Mouse (Mus musculus): ENCODE data around the gene Pfkp. TPM values are rescaled to one million over a fixed set of nuclear protein-coding genes. Genes with fewer than 3 reads are reported as not detected.

Gene Pfkp
- polyA plus RNA-seq, 1 experiment from 2014 or later = 40.8 TPM

DNA sequence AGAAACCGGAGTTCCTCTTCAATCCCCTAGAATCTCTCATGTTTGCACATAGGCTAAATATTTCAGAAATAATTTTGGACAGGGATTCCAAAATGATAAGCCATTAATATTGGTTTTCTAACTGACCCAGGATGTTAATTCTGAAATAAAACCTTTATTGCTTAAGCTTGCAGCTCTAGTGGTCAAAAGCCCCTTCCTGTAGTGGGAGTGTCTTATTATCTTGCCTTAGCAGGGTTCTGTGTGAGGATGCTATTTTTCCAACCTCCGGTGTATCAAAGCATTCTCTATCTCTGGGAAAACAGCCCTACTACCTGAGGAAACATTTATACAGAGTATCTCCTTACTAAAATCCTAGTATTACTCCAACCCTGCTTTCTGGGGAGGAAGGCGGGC, 1.9 kb downstream of the Pfkp start:
- Histone ChIP-seq H3K4me2 (ENCODE audit: low read length) (peak overlapping the region; percentile 100), H3K27me3 (ENCODE audit: insufficient read depth, low read length) (no peaks in the 10 kb centered on the region), H3K36me3 (ENCODE audit: insufficient read depth, low read length) (no peaks in the 10 kb centered on the region), H3K9me3 (replicated peaks; ENCODE audit: low read length) (no peaks in the 10 kb centered on the region), H3K4me1 (replicated peaks; ENCODE audit: insufficient read depth, low read length) (0 out of 2 replicates have a peak, but pooled peaks cover 9% of the 10 kb centered on the region), H3K27ac (no peak overlapping the region), H3K9ac (ENCODE audit: low read depth, low read length) (peak overlapping the region; percentile 73; the same call in 1 of the 2 replicates), H3K4me3 (replicated peaks; ENCODE audit: low read depth, low read length) (peak overlapping the region; percentile 63)
- TF ChIP-seq CTCF (IDR thresholded peaks at IDR 0.05; ENCODE audit: low read depth) = no peak
- ATAC-seq (replicated peaks; ENCODE audit: low FRiP score, low read depth) (no peak), DNase-seq (ENCODE audit: low spot score) (no peak)
- 53% methylated on average over 3 of the region's 3 CpGs for WGBS

DNA sequence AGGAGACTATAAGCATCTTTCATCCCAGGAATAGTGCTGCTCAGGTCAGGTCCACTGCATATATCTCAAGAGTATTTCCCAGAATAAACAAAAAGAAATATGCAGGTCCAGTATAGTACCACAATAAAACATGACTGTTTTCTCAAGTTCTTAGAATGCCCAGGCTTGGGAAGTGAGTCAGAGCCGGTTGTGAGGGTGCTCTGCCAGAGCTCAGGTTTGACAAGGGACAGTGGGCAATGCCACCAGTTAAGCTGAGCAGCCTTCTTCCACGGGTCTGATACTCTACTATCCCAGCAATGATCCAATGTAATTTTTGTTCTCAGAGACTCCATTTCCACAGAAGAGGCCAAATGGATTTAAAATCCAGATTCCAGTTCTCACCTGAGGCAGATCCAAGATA, 2.3 kb downstream of the Pfkp start:
- Histone ChIP-seq H3K27me3 (ENCODE audit: insufficient read depth, low read length) (no peaks in the 10 kb centered on the region), H3K4me2 (ENCODE audit: low read length) (peak overlapping the region; percentile 100; the same call in 1 of the 2 replicates), H3K9ac (ENCODE audit: low read depth, low read length) (no peak overlapping the region), H3K36me3 (ENCODE audit: insufficient read depth, low read length) (no peaks in the 10 kb centered on the region), H3K4me3 (replicated peaks; ENCODE audit: low read depth, low read length) (no peak overlapping the region), H3K4me1 (replicated peaks; ENCODE audit: insufficient read depth, low read length) (0 out of 2 replicates have a peak, but pooled peaks cover 9% of the 10 kb centered on the region), H3K27ac (no peak overlapping the region), H3K9me3 (replicated peaks; ENCODE audit: low read length) (no peaks in the 10 kb centered on the region)
- ATAC-seq (replicated peaks; ENCODE audit: low FRiP score, low read depth) = no peak
- no peak for TF ChIP-seq CTCF (IDR thresholded peaks at IDR 0.05; ENCODE audit: low read depth)
- WGBS = 57% methylated on average over 2 of the region's 2 CpGs
- no peak for DNase-seq (ENCODE audit: low spot score)

- TF ChIP-seq CTCF (IDR thresholded peaks at IDR 0.05; ENCODE audit: low read depth) = no peak
- ATAC-seq (replicated peaks; ENCODE audit: low FRiP score, low read depth) = no peak
- no peak for DNase-seq (ENCODE audit: low spot score)
- Histone ChIP-seq H3K4me1 (replicated peaks; ENCODE audit: insufficient read depth, low read length) (0 out of 2 replicates have a peak, but pooled peaks cover 8% of the 10 kb centered on the region), H3K9me3 (replicated peaks; ENCODE audit: low read length) (no peaks in the 10 kb centered on the region), H3K27ac (no peak overlapping the region), H3K27me3 (ENCODE audit: insufficient read depth, low read length) (no peaks in the 10 kb centered on the region), H3K4me3 (replicated peaks; ENCODE audit: low read depth, low read length) (no peak overlapping the region), H3K4me2 (ENCODE audit: low read length) (no peak overlapping the region), H3K36me3 (ENCODE audit: insufficient read depth, low read length) (no peaks in the 10 kb centered on the region), H3K9ac (ENCODE audit: low read depth, low read length) (no peak overlapping the region)
- WGBS = 94% methylated on average over 5 of the region's 5 CpGs
Measured at GRCm38 (mm10) chr13:6643968-6644367, 4.6 kb downstream of the Pfkp start.

- H3K27ac ChIP-seq = no peak overlapping the region
- no peak overlapping the region for H3K4me2 ChIP-seq (ENCODE audit: low read length)
- H3K4me3 ChIP-seq (replicated peaks; ENCODE audit: low read depth, low read length) = no peak overlapping the region
- H3K9ac ChIP-seq (ENCODE audit: low read depth, low read length) = no peak overlapping the region
- ATAC-seq (replicated peaks; ENCODE audit: low FRiP score, low read depth) (no peak), DNase-seq (ENCODE audit: low spot score) (no peak)
- no peaks in the 10 kb centered on the region for H3K36me3 ChIP-seq (ENCODE audit: insufficient read depth, low read length)
- no peaks in the 10 kb centered on the region for H3K27me3 ChIP-seq (ENCODE audit: insufficient read depth, low read length)
- WGBS = 91% methylated on average over 4 of the region's 4 CpGs
- no peak for TF ChIP-seq CTCF (IDR thresholded peaks at IDR 0.05; ENCODE audit: low read depth)
- H3K9me3 ChIP-seq (replicated peaks; ENCODE audit: low read length) = no peaks in the 10 kb centered on the region
- 0 out of 2 replicates have a peak, but pooled peaks cover under 1% of the 10 kb centered on the region for H3K4me1 ChIP-seq (replicated peaks; ENCODE audit: insufficient read depth, low read length)
Measured at GRCm38 (mm10) chr13:6643026-6643425, 5.6 kb downstream of the Pfkp start.

- no peak for TF ChIP-seq CTCF (IDR thresholded peaks at IDR 0.05; ENCODE audit: low read depth)
- 76% methylated on average over 5 of the region's 5 CpGs for WGBS
- Histone ChIP-seq H3K36me3 (ENCODE audit: insufficient read depth, low read length) (no peaks in the 10 kb centered on the region), H3K9me3 (replicated peaks; ENCODE audit: low read length) (no peaks in the 10 kb centered on the region), H3K4me2 (ENCODE audit: low read length) (no peak overlapping the region), H3K27ac (no peak overlapping the region), H3K4me1 (replicated peaks; ENCODE audit: insufficient read depth, low read length) (no peaks in the 10 kb centered on the region), H3K27me3 (ENCODE audit: insufficient read depth, low read length) (no peaks in the 10 kb centered on the region), H3K9ac (ENCODE audit: low read depth, low read length) (no peak overlapping the region), H3K4me3 (replicated peaks; ENCODE audit: low read depth, low read length) (no peak overlapping the region)
- DNase-seq (ENCODE audit: low spot score) = no peak
- ATAC-seq (replicated peaks; ENCODE audit: low FRiP score, low read depth) = no peak
Measured at GRCm38 (mm10) chr13:6642453-6642852, 6.1 kb downstream of the Pfkp start.

GRCm38 (mm10) chr13:6641497-6641896, 7.1 kb downstream of the Pfkp start:
- no peaks in the 10 kb centered on the region for H3K27me3 ChIP-seq (ENCODE audit: insufficient read depth, low read length)
- no peak overlapping the region for H3K27ac ChIP-seq
- H3K4me3 ChIP-seq (replicated peaks; ENCODE audit: low read depth, low read length) = no peak overlapping the region
- WGBS = 82% methylated on average over 1 of the region's 1 CpGs
- no peak for TF ChIP-seq CTCF (IDR thresholded peaks at IDR 0.05; ENCODE audit: low read depth)
- ATAC-seq (replicated peaks; ENCODE audit: low FRiP score, low read depth) (no peak), DNase-seq (ENCODE audit: low spot score) (no peak)
- H3K9me3 ChIP-seq (replicated peaks; ENCODE audit: low read length) = no peaks in the 10 kb centered on the region
- no peak overlapping the region for H3K9ac ChIP-seq (ENCODE audit: low read depth, low read length)
- no peak overlapping the region for H3K4me2 ChIP-seq (ENCODE audit: low read length)
- no peaks in the 10 kb centered on the region for H3K4me1 ChIP-seq (replicated peaks; ENCODE audit: insufficient read depth, low read length)
- H3K36me3 ChIP-seq (ENCODE audit: insufficient read depth, low read length) = no peaks in the 10 kb centered on the region

GRCm38 (mm10) chr13:6639507-6640030, 9.0 kb downstream of the Pfkp start:
- no peaks in the 10 kb centered on the region for H3K9me3 ChIP-seq (replicated peaks; ENCODE audit: low read length)
- ATAC-seq (replicated peaks; ENCODE audit: low FRiP score, low read depth) (no peak), DNase-seq (ENCODE audit: low spot score) (no peak)
- TF ChIP-seq CTCF (IDR thresholded peaks at IDR 0.05; ENCODE audit: low read depth) = no peak
- no peaks in the 10 kb centered on the region for H3K27me3 ChIP-seq (ENCODE audit: insufficient read depth, low read length)
- no peak overlapping the region for H3K4me2 ChIP-seq (ENCODE audit: low read length)
- WGBS = 59% methylated on average over 5 of the region's 5 CpGs
- no peaks in the 10 kb centered on the region for H3K36me3 ChIP-seq (ENCODE audit: insufficient read depth, low read length)
- H3K4me1 ChIP-seq (replicated peaks; ENCODE audit: insufficient read depth, low read length) = no peaks in the 10 kb centered on the region
- H3K9ac ChIP-seq (ENCODE audit: low read depth, low read length) = no peak overlapping the region
- H3K4me3 ChIP-seq (replicated peaks; ENCODE audit: low read depth, low read length) = no peak overlapping the region
- H3K27ac ChIP-seq = no peak overlapping the region
